Mouse (Mus musculus): ENCODE measurements around the gene Kcnip3. TPM values are rescaled to one million over a fixed set of nuclear protein-coding genes. Genes with fewer than 3 reads are reported as not detected.

Kcnip3 gene
- polyA plus RNA-seq, 1 experiment from 2014 or later = 1.8 TPM

GRCm38 (mm10) chr2:127451748-127452147 lies 70.1 kb downstream of the Kcnip3 start:
- Histone ChIP-seq H3K36me3 (replicated peaks) (no peaks in the 10 kb centered on the region), H3K4me3 (no peak overlapping the region), H3K27me3 (replicated peaks; ENCODE audit: low read depth, poor library complexity, severe bottlenecking) (peaks cover 51% of the 10 kb centered on the region), H3K27ac (replicated peaks) (no peak overlapping the region), H3K4me1 (peaks cover 11% of the 10 kb centered on the region), H3K9me3 (no peaks in the 10 kb centered on the region)
- WGBS = 57% methylated on average over 6 of the region's 6 CpGs
- no peak for DNase-seq (ENCODE audit: low spot score)

GRCm38 (mm10) chr2:127449691-127450090 lies 72.2 kb downstream of the Kcnip3 start:
- H3K4me1 ChIP-seq = peaks cover 13% of the 10 kb centered on the region
- no peak overlapping the region for H3K4me3 ChIP-seq
- DNase-seq (ENCODE audit: low spot score) = peak; percentile 26
- 43% methylated on average over 7 of the region's 7 CpGs for WGBS
- H3K9me3 ChIP-seq = no peaks in the 10 kb centered on the region
- H3K27me3 ChIP-seq (replicated peaks; ENCODE audit: low read depth, poor library complexity, severe bottlenecking) = peaks cover 39% of the 10 kb centered on the region
- H3K36me3 ChIP-seq (replicated peaks) = no peaks in the 10 kb centered on the region
- H3K27ac ChIP-seq (replicated peaks) = no peak overlapping the region

- H3K4me1 ChIP-seq = peaks cover 30% of the 10 kb centered on the region
- 51% methylated on average over 3 of the region's 3 CpGs for WGBS
- H3K9me3 ChIP-seq = no peaks in the 10 kb centered on the region
- no peak overlapping the region for H3K4me3 ChIP-seq
- no peaks in the 10 kb centered on the region for H3K36me3 ChIP-seq (replicated peaks)
- DNase-seq (ENCODE audit: low spot score) = no peak
- peaks cover 23% of the 10 kb centered on the region for H3K27me3 ChIP-seq (replicated peaks; ENCODE audit: low read depth, poor library complexity, severe bottlenecking)
- H3K27ac ChIP-seq (replicated peaks) = no peak overlapping the region
These were observed 75.0 kb downstream of the Kcnip3 start for GRCm38 (mm10) chr2:127446847-127447246.

DNA sequence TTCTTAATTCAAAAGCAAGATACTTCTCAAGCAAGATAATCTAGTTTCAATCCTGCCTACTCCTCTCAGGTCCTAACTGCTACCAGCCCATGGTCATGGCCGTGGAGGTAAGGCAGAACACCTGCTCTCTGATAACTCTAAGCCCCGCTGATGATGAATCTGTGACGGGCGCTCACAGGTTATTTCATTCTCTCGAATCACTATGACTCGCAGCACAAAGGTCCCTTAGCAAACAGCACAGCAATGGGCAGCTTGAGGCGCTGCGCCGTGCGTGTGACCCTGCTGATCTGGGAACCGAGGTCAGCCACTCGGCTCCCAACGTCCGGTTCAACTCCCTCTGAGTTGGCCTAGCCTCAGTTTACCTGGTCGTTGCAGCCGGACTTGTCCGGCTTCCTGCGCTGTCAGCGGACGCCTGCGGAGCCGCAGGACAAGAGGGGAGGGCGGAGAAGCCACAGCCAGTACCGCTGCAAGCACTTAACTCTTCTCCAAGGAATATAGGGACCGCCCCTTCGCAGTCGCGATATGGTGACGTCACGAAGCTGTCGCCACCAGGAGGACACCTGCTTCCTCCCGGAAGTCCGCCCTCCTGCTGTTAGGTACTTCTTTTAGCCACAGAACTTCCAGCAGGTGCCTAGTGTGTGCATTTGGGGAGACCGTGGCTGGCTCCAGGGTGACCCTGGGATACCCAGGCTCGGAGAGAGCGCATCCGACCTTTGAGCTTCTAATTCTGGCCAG lies 77.7 kb downstream of the Kcnip3 start, which contains the start of gene Fahd2a:
Fahd2a (minus strand) TSS at position 511 of the 735 bp plus-strand sequence.
- peak; percentile 89 for DNase-seq (ENCODE audit: low spot score)
- H3K27ac ChIP-seq (replicated peaks) = peak within 1 kb of the TSS; percentile 85
- WGBS = 4% methylated on average over 37 of the region's 37 CpGs
- peaks cover 10% of the 10 kb centered on the region for H3K36me3 ChIP-seq (replicated peaks)
- peaks cover 19% of the 10 kb centered on the region for H3K4me1 ChIP-seq
- no peaks in the 10 kb centered on the region for H3K9me3 ChIP-seq
- H3K27me3 ChIP-seq (replicated peaks; ENCODE audit: low read depth, poor library complexity, severe bottlenecking) = peaks cover 2% of the 10 kb centered on the region
- H3K4me3 ChIP-seq = peak within 1 kb of the TSS; percentile 84

GRCm38 (mm10) chr2:127437697-127438096 lies 84.2 kb downstream of the Kcnip3 start:
- no peaks in the 10 kb centered on the region for H3K4me1 ChIP-seq
- no peaks in the 10 kb centered on the region for H3K9me3 ChIP-seq
- H3K4me3 ChIP-seq = no peak overlapping the region
- no peak for DNase-seq (ENCODE audit: low spot score)
- no peak overlapping the region for H3K27ac ChIP-seq (replicated peaks)
- no peaks in the 10 kb centered on the region for H3K27me3 ChIP-seq (replicated peaks; ENCODE audit: low read depth, poor library complexity, severe bottlenecking)
- peaks cover 68% of the 10 kb centered on the region for H3K36me3 ChIP-seq (replicated peaks)
- 92% methylated on average over 5 of the region's 5 CpGs for WGBS

DNA sequence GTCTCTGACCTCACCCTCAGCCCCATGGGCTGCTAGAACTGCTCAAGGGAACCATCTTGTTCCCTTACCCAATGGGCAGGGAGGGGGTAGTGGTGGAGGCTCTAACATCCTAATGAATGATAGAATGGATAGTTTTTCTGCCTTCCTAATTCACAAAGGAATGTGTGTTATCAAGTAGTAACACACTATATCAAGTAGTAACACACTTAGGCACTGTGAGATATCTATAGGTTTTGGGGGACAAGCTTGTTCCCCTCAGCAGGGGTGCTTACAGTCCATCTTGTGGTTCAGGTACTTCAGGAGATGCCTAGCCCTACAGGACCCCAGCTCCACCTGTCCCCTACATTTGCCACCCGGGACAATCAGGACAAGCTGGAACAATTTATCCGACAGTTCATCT lies 86.3 kb downstream of the Kcnip3 start:
- H3K4me1 ChIP-seq = no peaks in the 10 kb centered on the region
- 90% methylated on average over 2 of the region's 2 CpGs for WGBS
- DNase-seq (ENCODE audit: low spot score) = no peak
- peaks cover 71% of the 10 kb centered on the region for H3K36me3 ChIP-seq (replicated peaks)
- H3K27ac ChIP-seq (replicated peaks) = no peak overlapping the region
- H3K9me3 ChIP-seq = no peaks in the 10 kb centered on the region
- no peak overlapping the region for H3K4me3 ChIP-seq
- no peaks in the 10 kb centered on the region for H3K27me3 ChIP-seq (replicated peaks; ENCODE audit: low read depth, poor library complexity, severe bottlenecking)

DNA sequence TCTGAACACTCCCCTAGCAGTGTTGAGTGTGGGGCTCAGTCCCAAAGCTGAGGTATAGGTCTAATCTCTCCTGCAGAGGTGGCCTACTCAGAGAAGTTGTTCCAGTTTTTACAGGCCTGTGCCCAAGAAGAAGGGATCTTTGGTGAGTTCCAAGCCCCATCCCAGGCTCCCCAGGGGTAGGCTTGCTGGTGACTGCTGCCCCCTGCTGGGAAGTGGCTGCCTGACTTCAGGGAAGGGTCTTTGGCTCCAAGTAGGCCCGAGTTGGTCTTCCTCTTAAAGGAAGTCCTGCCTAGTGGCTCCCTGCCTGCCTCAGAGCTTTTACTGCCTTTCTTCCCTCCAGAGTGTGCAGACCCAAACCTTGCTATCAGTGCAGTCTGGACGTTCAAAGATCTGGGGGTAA lies 86.8 kb downstream of the Kcnip3 start:
- Histone ChIP-seq H3K4me1 (no peaks in the 10 kb centered on the region), H3K9me3 (no peaks in the 10 kb centered on the region), H3K4me3 (no peak overlapping the region), H3K36me3 (replicated peaks) (peaks cover 67% of the 10 kb centered on the region), H3K27me3 (replicated peaks; ENCODE audit: low read depth, poor library complexity, severe bottlenecking) (no peaks in the 10 kb centered on the region), H3K27ac (replicated peaks) (no peak overlapping the region)
- peak; percentile 69 for DNase-seq (ENCODE audit: low spot score)
- WGBS = 41% methylated on average over 2 of the region's 2 CpGs

DNA sequence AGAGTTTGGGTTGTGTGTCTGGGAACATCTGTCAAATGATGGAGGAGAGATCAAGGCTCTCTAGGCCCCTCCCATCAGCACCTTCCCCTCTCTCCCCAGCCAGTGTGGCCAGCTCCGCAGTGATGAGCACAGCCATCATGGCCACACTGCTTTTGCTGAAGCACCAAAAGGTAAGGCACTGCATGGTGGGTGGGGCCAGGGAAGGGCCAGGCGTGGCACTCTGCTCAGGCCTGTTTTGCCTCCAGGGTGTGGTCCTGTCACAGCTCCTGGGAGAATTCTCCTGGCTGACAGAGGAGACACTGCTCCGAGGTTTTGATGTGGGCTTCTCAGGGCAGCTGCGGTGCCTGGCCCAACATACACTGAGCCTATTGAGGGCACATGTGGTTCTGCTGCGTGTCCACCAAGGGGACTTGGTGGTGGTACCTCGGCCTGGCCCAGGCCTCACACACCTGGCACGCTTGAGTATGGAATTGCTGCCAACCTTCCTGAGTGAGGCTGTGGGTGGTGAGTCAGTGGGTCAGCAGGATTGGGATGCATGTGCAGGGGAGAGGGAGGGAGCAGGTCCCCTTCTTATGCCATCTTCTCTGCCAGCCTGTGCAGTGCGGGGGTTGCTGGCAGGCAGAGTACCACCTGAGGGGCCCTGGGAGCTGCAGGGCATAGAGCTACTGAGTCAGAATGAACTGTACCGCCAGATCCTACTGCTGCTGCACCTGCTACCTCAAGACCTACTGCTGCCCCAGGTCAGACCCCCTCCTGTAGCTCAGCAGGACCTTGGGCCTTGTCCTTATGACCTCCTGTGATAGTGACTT lies 88.2 kb downstream of the Kcnip3 start:
- no peak for DNase-seq (ENCODE audit: low spot score)
- Histone ChIP-seq H3K9me3 (no peaks in the 10 kb centered on the region), H3K36me3 (replicated peaks) (peaks cover 55% of the 10 kb centered on the region), H3K4me1 (no peaks in the 10 kb centered on the region), H3K4me3 (no peak overlapping the region), H3K27ac (replicated peaks) (no peak overlapping the region), H3K27me3 (replicated peaks; ENCODE audit: low read depth, poor library complexity, severe bottlenecking) (no peaks in the 10 kb centered on the region)
- WGBS = 86% methylated on average over 9 of the region's 9 CpGs

- peak; percentile 27 for DNase-seq (ENCODE audit: low spot score)
- H3K36me3 ChIP-seq (replicated peaks) = peaks cover 24% of the 10 kb centered on the region
- H3K4me3 ChIP-seq = no peak overlapping the region
- no peaks in the 10 kb centered on the region for H3K4me1 ChIP-seq
- H3K27me3 ChIP-seq (replicated peaks; ENCODE audit: low read depth, poor library complexity, severe bottlenecking) = no peaks in the 10 kb centered on the region
- H3K9me3 ChIP-seq = no peaks in the 10 kb centered on the region
- no peak overlapping the region for H3K27ac ChIP-seq (replicated peaks)
- WGBS = 23% methylated on average over 3 of the region's 3 CpGs
These were observed 91.7 kb downstream of the Kcnip3 start for GRCm38 (mm10) chr2:127430238-127430637.

DNA sequence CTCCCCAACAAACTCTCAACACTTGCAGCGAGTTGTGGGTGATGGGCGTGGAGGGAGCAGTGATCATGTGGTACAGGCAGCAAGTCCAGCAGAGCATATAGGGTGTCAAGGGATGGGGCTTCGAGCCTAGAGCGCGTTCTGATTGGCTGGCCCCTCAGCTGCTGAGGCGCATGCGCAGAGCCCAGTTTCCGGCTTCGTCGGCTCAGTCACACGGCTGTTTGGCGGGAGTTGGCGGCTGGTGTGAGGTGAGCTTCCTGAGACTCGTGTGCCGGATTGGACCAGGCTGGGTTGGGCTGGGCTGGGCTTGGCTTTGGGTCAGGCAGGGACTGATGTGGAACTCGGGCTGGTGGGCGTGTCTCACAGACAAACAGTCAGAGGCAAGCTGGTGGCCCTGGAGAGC lies 96.9 kb downstream of the Kcnip3 start, which contains the start of gene Gpat2:
Gpat2 (plus strand) TSS at position 223 of the 400 bp plus-strand sequence.
- H3K4me1 ChIP-seq = no peaks in the 10 kb centered on the region
- no peaks in the 10 kb centered on the region for H3K27me3 ChIP-seq (replicated peaks; ENCODE audit: low read depth, poor library complexity, severe bottlenecking)
- no peaks in the 10 kb centered on the region for H3K36me3 ChIP-seq (replicated peaks)
- H3K27ac ChIP-seq (replicated peaks) = no peak within 1 kb of the TSS
- WGBS = 85% methylated on average over 17 of the region's 17 CpGs
- H3K9me3 ChIP-seq = no peaks in the 10 kb centered on the region
- no peak within 1 kb of the TSS for H3K4me3 ChIP-seq
- DNase-seq (ENCODE audit: low spot score) = no peak

DNA sequence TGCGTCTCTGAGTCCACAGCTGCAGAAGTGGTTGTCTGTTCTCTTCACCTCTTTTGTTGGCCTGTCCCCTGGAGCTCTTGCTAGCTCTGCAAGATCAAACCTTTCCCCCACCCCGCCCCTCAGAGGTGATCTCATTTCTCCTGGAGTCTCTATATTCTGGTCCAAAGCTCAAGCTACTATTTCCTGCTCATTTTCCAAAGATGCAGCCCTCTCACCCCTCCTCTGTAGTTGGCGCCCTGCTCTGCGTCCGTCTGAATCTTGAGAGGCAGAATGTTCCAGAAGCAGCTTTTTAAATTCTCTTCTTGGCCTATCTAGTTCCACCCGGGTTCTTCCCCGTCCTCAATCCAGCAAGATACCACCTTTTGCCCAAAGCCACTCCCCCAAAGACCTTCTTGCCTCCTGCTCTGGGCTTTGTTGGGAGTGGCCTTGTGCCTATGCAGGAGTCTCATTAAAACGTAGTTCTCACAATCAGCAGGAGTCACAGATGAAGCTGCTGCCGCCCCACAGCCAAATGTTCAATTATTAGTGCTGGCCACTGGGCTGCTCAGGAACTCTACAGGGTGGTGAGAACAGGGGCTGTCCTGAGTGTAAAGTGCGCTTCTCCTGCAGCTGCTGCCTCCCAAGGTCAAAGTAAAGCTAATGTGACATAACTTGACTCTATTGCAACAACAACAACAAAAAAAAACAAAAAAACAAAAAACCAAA lies 103.5 kb downstream of the Kcnip3 start:
- no peaks in the 10 kb centered on the region for H3K9me3 ChIP-seq
- DNase-seq (ENCODE audit: low spot score) = no peak
- H3K27me3 ChIP-seq (replicated peaks; ENCODE audit: low read depth, poor library complexity, severe bottlenecking) = no peaks in the 10 kb centered on the region
- WGBS = 75% methylated on average over 10 of the region's 10 CpGs
- no peak overlapping the region for H3K27ac ChIP-seq (replicated peaks)
- H3K36me3 ChIP-seq (replicated peaks) = no peaks in the 10 kb centered on the region
- peaks cover 9% of the 10 kb centered on the region; the same call in 1 of the 2 replicates for H3K4me1 ChIP-seq
- no peak overlapping the region for H3K4me3 ChIP-seq

- Histone ChIP-seq H3K36me3 (replicated peaks) (no peaks in the 10 kb centered on the region), H3K4me1 (peaks cover 9% of the 10 kb centered on the region; the same call in 1 of the 2 replicates), H3K27me3 (replicated peaks; ENCODE audit: low read depth, poor library complexity, severe bottlenecking) (no peaks in the 10 kb centered on the region), H3K27ac (replicated peaks) (no peak overlapping the region), H3K9me3 (no peaks in the 10 kb centered on the region), H3K4me3 (no peak overlapping the region)
- DNase-seq (ENCODE audit: low spot score) = no peak
- 53% methylated on average over 3 of the region's 3 CpGs for WGBS
These were observed 105.2 kb downstream of the Kcnip3 start for GRCm38 (mm10) chr2:127416706-127417105.

Measured in embryonic facial prominence, embryonic 10.5 days (tissue).